Mouse (Mus musculus): ENCODE results near the gene Nkpd1.

The Nkpd1 gene

DNA sequence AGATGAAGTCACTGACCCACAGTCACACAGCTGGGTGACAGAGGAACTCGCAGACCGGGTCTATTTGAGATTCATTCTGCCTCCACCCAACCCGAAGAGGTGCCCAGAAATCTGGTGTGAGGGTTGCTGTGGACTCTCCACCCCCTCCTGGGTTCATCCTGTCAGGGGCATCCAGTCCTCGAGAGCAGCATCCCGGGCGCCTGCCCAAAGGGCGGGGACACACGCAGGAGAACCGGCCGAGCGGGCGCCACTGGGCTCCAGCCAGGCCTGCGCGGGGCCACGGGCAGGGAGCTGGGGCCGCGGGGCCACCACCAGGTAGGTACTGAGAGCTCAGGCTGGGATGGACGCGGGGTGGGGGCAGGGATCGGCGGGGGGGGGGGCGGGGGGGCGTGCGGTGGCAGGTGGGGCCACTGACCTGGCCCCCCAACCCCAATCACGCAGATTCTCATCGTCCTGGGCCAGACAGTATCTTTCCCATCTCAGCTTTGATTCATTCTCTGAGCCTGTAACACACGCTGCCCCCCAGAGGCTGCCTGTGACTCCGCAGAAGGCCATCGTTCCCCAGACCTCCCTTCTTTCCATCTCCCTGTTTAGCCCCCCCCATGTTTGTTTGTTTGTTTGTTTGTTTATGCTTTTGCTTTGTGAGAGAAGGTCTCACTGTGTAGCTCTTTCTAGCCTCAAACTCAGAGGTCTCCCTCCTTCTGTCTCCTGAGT is at the start of gene Nkpd1:
Nkpd1 (plus strand) TSS at position 187 of the 714 bp plus-strand sequence.
- peak; percentile 12 for DNase-seq

DNA sequence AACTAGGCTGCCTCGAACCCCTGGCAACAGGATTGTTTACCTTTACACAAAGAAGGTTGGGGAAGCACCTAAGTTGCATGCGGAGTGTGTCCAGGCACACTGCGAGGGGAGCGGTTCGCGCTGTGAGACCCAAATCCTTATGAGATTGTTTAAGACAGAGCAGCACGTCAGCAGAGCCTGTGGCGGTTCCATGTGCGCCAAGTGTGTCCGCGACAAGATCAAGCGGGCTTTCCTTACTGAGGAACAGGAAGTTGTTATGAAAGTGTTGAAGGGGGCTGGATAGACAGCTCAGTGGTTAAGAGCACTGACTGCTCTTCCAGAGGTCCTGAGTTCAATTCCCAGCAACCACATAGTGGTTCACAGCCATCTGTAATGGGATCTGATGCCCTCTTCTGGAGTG is 49.4 kb upstream of the Nkpd1 start:
- DNase-seq, result no peak

DNA sequence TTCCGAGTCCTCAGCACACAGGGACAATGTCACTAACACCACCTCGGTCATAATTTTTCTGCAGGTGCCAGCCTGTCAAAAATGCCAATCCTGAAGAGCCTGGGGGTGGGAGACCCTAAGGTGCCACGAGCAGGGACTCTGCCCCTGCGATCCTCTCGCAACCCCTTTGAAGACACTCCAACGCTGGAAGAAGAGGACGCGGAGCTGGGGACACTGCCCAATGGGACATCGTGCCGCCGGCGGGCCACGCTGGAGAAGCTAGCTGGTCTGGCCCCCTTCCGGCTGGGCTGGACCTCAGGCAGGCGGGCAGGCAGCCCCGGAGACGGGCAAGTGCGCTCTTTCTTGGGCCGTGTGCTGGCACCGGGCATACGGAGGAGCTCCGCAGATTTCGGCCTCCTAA is 48.2 kb upstream of the Nkpd1 start:
- DNase-seq, result no peak

DNA sequence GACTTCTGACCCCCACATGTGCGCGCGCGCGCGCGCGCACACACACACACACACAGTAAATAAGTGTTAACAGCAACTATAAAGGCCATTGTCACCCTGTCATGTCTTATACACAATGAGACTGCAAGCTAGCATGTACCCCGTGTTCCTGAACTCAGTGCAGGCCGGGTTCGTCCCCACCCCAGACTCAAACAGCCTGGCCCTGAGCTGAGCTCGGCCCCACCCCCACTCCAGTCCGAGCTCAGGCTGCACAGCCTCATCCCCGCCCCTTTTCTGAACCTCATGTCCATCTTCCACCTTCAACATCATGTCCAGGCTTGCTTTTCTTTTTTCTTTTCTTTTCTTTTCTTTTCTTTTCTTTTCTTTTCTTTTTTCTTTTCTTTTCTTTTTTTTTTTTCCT is 47.3 kb upstream of the Nkpd1 start:
- DNase-seq, result no peak

DNA sequence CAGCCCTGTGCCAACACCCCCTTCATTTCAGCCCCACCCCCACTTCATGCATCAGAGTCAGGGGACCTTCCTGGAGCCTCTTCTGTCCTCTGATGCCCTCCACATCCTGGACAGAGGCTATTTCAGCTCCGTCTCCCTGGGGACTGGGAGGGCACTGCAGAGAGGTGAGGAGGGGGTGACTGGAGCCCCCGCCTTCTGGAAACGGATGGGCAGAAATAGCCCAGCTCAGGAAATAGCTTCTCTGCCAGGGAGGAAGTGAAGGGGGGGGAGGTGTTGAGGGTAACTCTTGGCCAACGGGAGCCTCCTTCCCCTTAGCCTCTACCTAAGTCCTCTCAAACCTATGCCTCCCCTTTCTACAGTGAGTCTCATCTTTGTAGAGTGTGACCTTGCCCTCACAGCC is 45.2 kb upstream of the Nkpd1 start:
- DNase-seq, result no peak

DNA sequence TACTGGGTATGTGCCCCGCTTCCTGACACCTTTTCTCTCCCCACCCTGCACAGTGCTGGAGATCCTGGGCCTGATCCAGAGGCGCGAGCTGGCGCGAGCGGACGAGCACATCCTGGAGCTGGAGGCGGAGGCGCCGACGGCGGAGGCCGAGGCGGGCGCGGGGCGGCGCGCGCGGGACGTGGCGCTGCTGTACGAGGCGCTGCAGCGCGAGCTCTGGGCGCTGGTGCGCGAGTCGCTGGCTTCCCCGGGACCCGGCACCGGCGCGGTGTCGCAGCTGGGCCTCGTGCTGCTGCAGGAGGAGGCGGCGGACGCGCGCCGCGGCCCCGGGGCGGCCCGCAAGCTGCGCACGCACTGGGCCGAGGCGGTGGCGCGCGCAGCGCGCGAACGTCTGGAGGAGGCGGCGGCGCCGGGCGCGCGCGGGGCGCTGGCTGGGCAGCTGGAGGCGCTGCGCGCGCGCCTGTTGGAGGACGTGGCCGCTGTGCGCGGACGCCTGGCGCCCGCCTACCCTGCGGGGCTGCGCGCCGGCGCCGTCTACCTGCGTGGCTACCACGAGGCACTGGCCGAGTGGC is 43.7 kb upstream of the Nkpd1 start:
- DNase-seq, result peak; percentile 87

DNA sequence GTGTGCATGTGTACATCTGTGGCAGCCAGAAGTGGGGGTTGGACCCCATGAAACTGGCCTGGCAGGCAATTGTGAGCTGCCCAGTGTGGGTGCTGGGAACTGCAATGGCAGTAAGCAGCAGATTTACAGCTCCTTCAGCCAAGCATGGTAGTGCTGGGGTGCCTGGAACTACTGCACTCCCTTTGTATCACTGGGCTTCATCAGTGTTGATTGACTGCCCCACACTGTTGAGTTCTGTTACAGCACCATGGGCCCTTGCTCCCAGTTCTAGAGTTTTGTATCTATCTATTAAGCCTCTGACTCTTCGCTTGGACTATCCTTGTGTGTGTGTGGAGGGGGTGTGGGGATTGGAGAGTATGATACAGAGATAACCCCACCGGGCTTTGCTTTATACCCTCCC is 40.6 kb upstream of the Nkpd1 start:
- no peak for DNase-seq

DNA sequence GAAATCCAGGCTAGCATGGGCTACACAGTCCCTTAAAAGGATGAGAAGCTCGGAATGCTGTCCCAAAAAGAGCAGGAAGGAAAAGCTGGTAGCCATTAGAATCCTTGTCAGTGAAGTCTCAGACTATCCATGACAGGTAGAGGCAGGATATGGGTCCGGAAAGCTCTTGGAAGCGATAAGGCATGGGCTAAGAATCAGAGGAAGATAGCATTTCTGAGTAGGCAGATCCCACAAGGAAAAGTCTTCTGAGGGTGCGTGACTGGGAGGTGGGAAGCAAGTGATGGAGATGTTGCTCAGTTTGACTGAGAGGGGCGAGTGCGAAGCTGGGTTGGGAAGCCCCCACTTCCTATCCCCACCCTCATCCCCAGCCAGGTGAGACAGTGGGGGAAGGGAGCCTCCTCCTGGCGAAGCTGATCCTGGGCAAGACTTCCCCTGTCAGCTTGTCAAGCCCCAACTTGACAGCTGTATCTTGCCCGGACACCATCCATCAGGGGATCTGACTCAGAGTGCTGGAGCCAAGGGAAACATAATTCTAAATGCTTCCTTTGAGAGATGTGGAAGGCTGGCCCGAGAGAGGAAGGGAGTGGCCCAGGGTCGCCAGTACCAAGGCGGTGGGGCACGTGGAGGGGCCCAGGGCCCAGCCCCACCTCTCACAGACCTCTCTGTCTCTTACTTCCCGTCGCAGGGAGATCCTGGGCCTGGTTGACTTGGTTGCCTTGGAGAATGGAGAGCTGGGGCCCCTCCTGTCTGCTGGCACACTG is 39.8 kb upstream of the Nkpd1 start:
- no peak for DNase-seq

DNA sequence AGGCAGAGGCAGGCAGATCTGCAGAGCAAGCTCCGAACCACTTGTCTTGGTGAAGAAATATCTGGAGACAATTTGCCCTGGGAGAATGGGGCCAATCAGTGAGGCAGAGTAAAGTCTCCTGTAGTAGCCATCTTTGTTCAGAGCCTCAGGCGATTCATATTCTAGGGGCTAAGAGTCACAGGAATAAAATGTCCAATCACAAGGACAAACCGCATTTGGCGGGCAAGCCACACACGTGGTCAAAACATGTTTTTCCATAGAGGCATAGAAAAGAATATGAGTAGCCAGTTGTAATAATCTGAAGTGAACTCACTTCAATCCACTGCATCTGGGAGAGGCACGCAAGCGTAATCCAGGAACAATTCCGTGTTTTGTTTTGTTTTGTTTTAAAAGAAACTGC is 34.4 kb upstream of the Nkpd1 start:
- no peak for DNase-seq

DNA sequence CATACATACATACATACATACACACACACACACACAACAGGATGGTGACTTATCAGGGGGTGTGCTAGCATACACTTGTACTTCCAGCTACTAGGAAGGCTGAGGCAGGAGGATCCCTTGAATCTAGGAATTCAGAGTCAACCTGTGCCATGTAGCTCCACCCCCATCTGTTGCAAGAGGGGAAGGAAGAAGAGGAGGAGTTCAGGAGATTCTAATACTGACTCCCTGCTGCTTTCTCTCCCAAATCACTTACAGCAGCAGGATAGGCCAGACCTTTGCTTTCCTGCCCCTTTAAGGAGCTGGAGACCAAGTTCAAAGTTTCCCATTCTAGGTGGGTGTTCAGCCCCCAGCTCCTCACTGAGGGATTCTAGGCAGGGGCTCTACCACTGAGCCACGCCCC is 32.1 kb upstream of the Nkpd1 start:
- DNase-seq, result no peak

DNA sequence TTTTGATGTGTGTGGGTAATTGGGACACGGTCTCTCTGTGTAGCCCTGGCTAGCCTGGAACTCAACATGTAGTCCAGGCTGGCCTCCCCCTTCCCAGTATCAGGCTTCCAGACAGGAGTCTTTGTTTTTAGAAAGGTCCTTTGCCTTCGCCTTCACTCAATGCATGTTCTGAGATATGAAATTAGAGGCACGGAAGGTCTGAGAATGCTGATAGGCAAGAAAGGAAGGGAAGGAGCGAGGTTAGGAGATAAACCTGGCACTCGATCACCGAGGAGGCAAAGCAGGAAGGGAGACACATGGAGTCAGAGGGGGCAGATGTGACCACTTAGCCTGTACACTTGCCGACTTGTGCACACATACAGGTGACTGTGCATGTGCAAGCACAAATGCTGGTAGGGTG is 31.1 kb upstream of the Nkpd1 start:
- DNase-seq, result no peak

DNA sequence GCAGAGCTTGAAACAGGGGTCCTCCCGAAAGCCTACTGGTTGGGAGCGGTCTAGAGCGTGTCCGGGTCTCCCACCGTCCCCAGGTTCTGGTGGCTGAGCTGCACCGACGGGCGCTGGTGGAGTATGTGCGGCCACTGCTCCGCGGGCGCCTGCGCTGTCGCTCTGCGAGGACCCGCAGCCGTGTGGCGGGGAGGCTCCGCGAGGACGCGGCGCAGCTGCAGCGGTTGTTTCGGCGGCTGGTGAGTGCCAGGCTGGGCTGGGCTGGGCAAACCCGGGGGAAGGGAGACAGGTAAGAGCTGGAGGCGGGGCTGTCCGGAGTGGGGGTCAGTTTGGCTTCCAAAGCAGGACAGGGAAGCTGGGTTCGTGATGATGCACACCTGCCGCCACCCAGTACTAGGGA is 28.1 kb upstream of the Nkpd1 start:
- peak; percentile 31 for DNase-seq

DNA sequence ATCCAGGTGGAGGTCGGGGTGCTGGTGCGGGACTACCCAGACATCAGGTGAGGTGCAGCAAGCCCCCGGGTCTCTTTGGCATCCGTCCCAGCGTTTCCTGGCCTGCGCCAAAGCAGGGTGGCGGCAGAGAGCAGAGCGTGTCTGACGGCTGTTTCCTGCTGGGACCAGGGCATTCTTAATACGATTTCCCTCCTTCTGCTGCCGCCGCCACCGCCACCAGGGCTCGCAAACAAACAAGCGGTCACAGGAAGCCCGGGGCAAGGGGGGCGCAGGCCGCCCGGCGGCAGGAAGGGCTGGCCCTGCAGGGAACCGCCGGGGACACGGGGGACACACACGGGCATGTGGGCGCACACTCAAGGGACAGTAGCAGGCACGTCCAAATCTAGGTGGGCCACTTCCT is 25.9 kb upstream of the Nkpd1 start:
- peak; percentile 40 for DNase-seq

DNA sequence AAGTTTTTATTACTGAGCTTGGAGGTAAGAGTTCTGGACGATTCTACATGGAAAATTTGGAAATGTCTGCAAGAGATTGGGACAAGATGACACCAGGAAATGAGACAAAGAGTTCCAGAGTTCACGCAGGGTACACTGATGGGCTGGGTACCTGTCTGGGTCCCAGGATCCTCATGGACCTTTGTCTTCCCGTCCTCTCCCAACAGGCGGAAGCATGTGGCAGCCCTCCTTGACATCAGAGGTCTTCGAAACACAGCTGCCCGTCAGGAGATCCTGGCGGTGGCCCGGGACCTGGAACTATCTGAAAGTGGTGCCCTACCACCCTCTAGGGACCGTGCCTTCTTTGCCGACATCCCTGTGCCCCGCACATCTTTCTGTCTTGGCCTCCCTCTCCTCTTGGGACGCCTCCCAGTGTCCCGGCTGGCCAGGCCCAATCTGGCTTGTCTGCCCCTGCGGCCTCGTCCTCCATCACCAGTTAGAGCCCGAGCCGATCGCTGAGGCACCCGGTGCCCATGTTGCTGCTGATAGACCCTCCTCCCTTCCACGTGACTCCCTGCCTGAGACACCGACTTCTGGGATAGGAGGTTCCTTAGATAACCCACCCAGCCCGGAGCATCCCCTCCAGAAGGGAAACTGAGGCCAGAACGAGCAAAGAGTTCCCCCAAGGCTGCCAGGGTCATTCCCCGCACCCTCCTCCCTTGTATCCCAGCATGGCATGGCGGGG is 22.7 kb upstream of the Nkpd1 start:
- no peak for DNase-seq

DNA sequence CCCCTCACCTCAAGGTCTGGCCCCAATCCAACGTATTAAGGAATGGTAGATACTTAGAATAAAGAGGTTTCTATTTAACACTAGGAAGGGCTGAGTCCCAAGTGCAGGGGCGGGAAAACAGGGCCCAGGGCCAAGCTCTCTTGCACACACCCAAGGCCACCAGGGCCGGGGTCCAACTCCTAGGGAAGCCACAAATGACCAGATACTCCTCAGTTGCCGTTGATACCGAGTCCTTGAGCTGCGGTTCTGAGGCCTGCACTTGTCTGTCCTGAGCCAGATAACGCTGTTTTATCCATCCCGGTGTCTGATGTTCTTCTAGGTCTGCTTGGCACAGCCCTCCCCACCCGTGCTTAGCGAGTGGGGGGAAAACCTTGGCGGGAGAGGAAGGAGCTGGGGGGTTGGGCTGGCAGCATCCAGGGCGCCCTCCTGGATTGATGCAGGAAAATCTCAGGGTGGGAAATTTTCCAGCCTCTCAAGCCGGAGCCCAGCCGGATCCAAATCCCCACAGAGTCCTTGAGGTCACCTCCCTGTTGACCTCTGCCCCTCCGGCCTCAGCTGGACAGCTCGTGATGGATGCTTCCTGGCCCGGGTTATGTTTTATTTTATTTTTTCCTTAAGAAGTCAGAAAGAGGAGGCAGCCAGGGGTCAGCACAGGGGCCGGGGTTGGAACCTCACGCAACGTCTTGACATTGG is 22.0 kb upstream of the Nkpd1 start:
- no peak for DNase-seq

DNA sequence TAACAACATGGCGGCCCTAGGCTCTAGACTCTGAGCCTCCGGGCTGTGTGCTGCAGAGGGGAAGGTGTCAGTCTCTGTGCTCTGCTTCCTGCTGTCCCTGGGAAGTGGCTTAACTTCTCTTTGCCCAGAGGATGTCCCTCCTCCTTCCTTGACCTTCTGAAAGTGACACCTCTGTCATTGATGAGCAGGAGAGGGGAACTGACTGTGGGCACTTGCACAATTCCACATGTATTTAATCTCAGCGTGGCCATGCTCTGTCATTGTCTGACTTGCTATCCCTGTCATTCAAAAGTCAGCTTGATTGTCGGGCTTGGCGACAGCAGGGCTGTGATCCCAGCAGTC is 21.5 kb upstream of the Nkpd1 start:
- DNase-seq, result no peak

DNA sequence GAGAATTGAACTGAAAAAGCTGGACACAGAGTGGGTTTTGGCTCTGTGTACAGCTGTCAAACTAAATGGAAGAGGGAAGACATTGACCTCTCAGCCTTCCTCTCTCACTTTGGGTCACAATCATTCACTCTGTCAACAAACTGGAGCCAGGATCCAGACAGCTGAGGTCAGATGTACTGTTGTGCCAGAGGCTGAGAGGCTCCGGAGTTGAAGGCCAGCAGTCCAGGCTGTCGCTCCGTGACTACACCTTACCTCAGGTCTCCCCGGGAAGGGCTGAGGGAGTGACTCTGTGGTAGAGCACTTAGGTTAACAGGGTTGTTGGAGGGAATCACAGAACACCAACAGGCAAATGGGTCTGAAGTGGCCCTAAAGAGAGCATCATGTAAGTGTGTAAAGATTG is 19.3 kb upstream of the Nkpd1 start:
- no peak for DNase-seq

DNA sequence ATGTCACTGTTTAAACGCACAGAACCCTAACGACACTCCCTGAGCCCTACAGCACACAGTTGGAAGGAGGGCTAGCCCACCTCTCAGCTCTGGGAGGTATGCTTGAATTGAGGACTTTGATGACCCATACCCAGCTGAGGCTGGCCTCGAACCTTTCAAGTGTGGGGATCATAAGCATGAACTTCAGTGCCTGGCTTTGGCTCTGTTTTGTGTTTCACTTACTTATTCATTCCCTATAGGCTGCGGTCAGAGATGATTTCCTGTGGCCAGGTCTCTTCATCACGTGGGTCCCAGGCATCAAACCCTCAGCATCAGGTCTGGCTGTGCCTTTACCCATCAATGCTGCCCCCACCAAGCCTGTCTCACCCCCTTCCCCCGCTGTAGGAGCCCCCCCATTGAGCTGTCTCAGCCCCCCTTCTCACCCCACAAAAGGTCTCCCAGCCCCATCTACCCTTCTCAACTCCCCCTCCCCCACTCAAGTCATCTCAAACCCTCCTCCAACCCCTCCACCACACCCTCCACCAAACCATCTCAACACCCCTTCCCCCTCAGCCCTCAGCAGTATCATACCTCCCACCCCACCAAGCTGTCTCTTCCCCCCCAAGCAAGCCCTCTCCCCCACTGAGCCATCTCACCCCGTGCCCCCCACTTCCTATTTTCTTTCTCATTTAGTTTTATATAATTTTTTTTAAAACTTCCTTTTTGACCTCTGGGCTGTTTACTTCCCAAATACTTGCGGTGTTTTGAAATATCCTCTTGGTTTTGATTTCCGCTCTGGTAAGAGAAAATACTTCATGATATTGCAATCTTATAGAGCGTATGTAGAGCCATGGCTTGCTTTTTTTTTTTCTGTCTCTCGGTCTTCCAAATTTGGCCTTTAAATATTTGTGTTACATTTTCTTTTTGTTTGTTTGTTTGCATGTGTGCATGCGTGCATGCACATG is 16.9 kb upstream of the Nkpd1 start:
- no peak for DNase-seq

DNA sequence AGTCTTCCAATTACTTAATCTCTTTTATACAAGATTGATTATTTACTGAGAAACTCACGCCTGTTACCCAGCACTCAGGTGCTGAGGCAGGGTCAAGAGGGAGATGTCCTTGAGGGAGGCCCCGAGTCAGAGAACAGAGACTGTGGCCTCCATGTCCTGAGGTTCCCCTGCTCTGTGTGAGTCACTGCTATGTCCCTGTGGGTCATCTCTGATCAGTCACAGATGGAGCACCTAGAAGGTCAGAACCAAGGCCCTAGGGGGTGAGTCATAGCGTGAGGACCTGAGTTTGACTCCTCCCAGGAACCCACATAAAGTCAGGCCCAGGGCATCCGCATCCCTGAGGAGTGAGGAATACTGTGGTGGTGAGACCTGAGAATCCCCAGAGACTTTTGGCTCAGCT is 16.0 kb upstream of the Nkpd1 start:
- no peak for DNase-seq

DNA sequence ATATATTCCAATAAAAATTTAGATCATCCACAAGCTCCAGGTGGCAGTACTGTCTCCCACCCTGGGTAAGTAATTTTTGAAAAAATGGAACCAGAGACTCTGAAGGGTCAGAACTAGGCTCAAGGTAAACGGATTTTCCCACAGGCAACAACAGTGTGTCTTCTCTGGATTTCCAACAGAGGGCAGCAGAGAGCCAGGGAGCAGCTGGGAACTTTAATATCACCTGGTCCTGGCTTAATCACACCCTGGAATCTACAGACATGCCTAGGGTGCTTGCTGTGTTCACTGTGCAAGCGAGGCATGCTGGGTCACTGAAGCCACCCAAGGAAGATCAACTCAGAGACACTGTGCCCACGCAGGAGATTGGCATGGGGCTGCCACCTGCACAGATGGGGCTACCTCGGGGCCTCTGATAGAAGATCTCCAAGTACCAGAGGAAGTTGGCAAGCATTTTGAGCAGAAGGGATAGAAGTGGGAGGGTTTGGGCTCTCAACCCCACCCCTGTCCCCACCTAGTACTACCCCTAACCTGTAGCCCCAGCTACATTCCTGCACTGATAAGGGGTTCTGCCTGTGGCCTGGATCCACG is 14.1 kb upstream of the Nkpd1 start:
- DNase-seq, result no peak

DNA sequence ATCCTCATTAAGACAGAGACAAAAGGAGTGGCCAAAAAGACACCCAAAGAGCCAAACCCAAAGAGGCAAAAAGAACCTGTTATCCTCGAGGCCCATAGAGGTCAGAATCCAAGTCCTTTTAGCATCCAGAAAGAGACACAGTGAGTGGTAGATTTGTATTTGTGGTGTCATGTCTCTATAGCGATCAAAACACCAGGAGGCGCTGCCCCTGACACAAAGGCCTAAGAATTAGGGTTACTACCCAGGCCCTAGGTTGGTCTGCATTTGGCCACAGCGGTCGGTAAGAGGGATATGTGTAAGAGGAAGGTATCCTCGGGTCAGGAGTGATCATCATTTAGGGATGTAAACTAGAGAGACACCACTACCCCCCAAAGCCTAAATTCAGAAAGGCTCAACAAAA is 11.3 kb upstream of the Nkpd1 start:
- DNase-seq, result no peak

All from right cerebral cortex, postnatal 4 days (tissue).